8 mouse cellular contexts compared by ENCODE assay signal in genomic region chr13:48800850-48801546, GRCm38 (mm10).
DNase-seq lines count a peak whose midpoint lies in the region; ATAC-seq and TF ChIP-seq lines count a peak whose summit lies in the region.

No protein-coding gene starts in this region.

- WGBS in heart, embryonic 12.5 days = 16% methylated on average over 11 of the region's 11 CpGs
- 22% methylated on average over 11 of the region's 11 CpGs for WGBS in lung, embryonic 14.5 days

- H3K36me3 ChIP-seq in heart, embryonic 12.5 days = peaks cover 44% of the 10 kb centered on the region
- H3K36me3 ChIP-seq in lung, embryonic 14.5 days (ENCODE audit: insufficient read depth) = peaks cover 44% of the 10 kb centered on the region

- H3K4me2 ChIP-seq in heart, embryonic 12.5 days = no peak overlapping the region
- H3K4me2 ChIP-seq in lung, embryonic 14.5 days = no peak overlapping the region

- DNase-seq in B cell, adult 2 months = peak; percentile 76 to 77
- peak; percentile 56 for DNase-seq in adrenal gland, adult 2 months
- peak; percentile 75 for DNase-seq in embryo, embryonic 9.5 days (ENCODE audit: extremely low spot score)
- DNase-seq in kidney, postnatal 10 days = peak; percentile 86
- DNase-seq in lung, embryonic 14.5 days = peak; percentile 84
- peak; percentile 79 for DNase-seq in retina, postnatal 1 day
- peak; percentile 94 for DNase-seq in thymus, postnatal 4 days

- no peak overlapping the region for H3K4me3 ChIP-seq in heart, embryonic 12.5 days
- no peak overlapping the region for H3K4me3 ChIP-seq in lung, embryonic 14.5 days (ENCODE audit: low read depth, low read length)

- H3K27me3 ChIP-seq in heart, embryonic 12.5 days (replicated peaks) = no peaks in the 10 kb centered on the region
- H3K27me3 ChIP-seq in lung, embryonic 14.5 days (ENCODE audit: insufficient read depth, low read length) = no peaks in the 10 kb centered on the region

- ATAC-seq in heart, embryonic 12.5 days (ENCODE audit: insufficient number of reproducible peaks, low FRiP score) = 0 out of 2 replicates have a peak, but pooled peaks have one; percentile 25
- peak; percentile 43 for ATAC-seq in lung, embryonic 14.5 days (ENCODE audit: insufficient read depth)

- no peak overlapping the region for H3K27ac ChIP-seq in heart, embryonic 12.5 days (ENCODE audit: poor library complexity, severe bottlenecking)
- H3K27ac ChIP-seq in lung, embryonic 14.5 days (ENCODE audit: low read depth) = no peak overlapping the region

- peaks cover 19% of the 10 kb centered on the region for H3K4me1 ChIP-seq in heart, embryonic 12.5 days (replicated peaks)
- H3K4me1 ChIP-seq in lung, embryonic 14.5 days (ENCODE audit: insufficient read depth) = no peaks in the 10 kb centered on the region

- TF ChIP-seq CTCF in lung, embryonic 14.5 days (IDR thresholded peaks at IDR 0.05; ENCODE audit: low read depth) = peak; percentile 95

- no peaks in the 10 kb centered on the region for H3K9me3 ChIP-seq in heart, embryonic 12.5 days (replicated peaks)
- H3K9me3 ChIP-seq in lung, embryonic 14.5 days (ENCODE audit: low read depth, low read length) = no peaks in the 10 kb centered on the region

- no peak overlapping the region for H3K9ac ChIP-seq in heart, embryonic 12.5 days
- no peak overlapping the region for H3K9ac ChIP-seq in lung, embryonic 14.5 days
